Mouse (Mus musculus): Measurements from ENCODE around the gene Ube4b.

The Ube4b gene

GRCm38 (mm10) chr4:149394292-149394691, 32.3 kb downstream of the Ube4b start:
- no peak for DNase-seq (ENCODE audit: low read depth)

GRCm38 (mm10) chr4:149393311-149393995, 33.1 kb downstream of the Ube4b start:
- no peak for DNase-seq (ENCODE audit: low read depth)

GRCm38 (mm10) chr4:149392359-149392758, 34.2 kb downstream of the Ube4b start:
- no peak for DNase-seq (ENCODE audit: low read depth)

- DNase-seq (ENCODE audit: low read depth), result no peak
These were observed 45.5 kb downstream of the Ube4b start for GRCm38 (mm10) chr4:149381001-149381400.

- no peak for DNase-seq (ENCODE audit: low read depth)
These were observed 46.7 kb downstream of the Ube4b start for GRCm38 (mm10) chr4:149379881-149380280.

- DNase-seq (ENCODE audit: low read depth), result no peak
These were observed 47.7 kb downstream of the Ube4b start for GRCm38 (mm10) chr4:149378819-149379218.

- DNase-seq (ENCODE audit: low read depth), result no peak
These were observed 50.5 kb downstream of the Ube4b start for GRCm38 (mm10) chr4:149376034-149376433.

GRCm38 (mm10) chr4:149374662-149375061, 51.9 kb downstream of the Ube4b start:
- DNase-seq (ENCODE audit: low read depth), result no peak

- DNase-seq (ENCODE audit: low read depth), result no peak
These were observed 52.6 kb downstream of the Ube4b start for GRCm38 (mm10) chr4:149373927-149374326.

GRCm38 (mm10) chr4:149373431-149373830, 53.1 kb downstream of the Ube4b start:
- peak; percentile 35 for DNase-seq (ENCODE audit: low read depth)

GRCm38 (mm10) chr4:149365702-149366370, 60.7 kb downstream of the Ube4b start:
- DNase-seq (ENCODE audit: low read depth), result no peak

- no peak for DNase-seq (ENCODE audit: low read depth)
These were observed 61.7 kb downstream of the Ube4b start for GRCm38 (mm10) chr4:149364896-149365295.

- no peak for DNase-seq (ENCODE audit: low read depth)
These were observed 65.5 kb downstream of the Ube4b start for GRCm38 (mm10) chr4:149361051-149361450.

GRCm38 (mm10) chr4:149360647-149361046, 65.9 kb downstream of the Ube4b start:
- DNase-seq (ENCODE audit: low read depth), result no peak

GRCm38 (mm10) chr4:149357982-149358381, 68.6 kb downstream of the Ube4b start:
- no peak for DNase-seq (ENCODE audit: low read depth)

- no peak for DNase-seq (ENCODE audit: low read depth)
These were observed 71.9 kb downstream of the Ube4b start for GRCm38 (mm10) chr4:149354671-149355070.

- DNase-seq (ENCODE audit: low read depth), result no peak
These were observed 74.9 kb downstream of the Ube4b start for GRCm38 (mm10) chr4:149351596-149352150.

GRCm38 (mm10) chr4:149348963-149349362, 77.6 kb downstream of the Ube4b start:
- no peak for DNase-seq (ENCODE audit: low read depth)

GRCm38 (mm10) chr4:149345873-149346272, 80.7 kb downstream of the Ube4b start:
- DNase-seq (ENCODE audit: low read depth), result no peak

GRCm38 (mm10) chr4:149344311-149344710, 82.2 kb downstream of the Ube4b start:
- no peak for DNase-seq (ENCODE audit: low read depth)

GRCm38 (mm10) chr4:149340680-149341079, 85.9 kb downstream of the Ube4b start:
- DNase-seq (ENCODE audit: low read depth), result no peak

GRCm38 (mm10) chr4:149339426-149340214, 86.9 kb downstream of the Ube4b start:
- no peak for DNase-seq (ENCODE audit: low read depth)

GRCm38 (mm10) chr4:149338137-149338536, 88.4 kb downstream of the Ube4b start:
- DNase-seq (ENCODE audit: low read depth), result no peak
